Mouse (Mus musculus) heart, embryonic 16.5 days (tissue): ENCODE data around the gene Slc35f3. TPM values are rescaled to one million over a fixed set of nuclear protein-coding genes. Genes with fewer than 3 reads are reported as not detected.

Experiments
- ATAC-seq: fragments of 200-750 bp; cut with Nextera tagmentation; replicated peaks from 2 replicates; pipeline ENCODE4 v1.8.0; 2017; ENCODE audit warnings: moderate number of reproducible peaks; ENCODE audit not compliant: insufficient read depth, low FRiP score; ENCODE audit errors: extremely low read depth
- H3K27ac ChIP-seq: fragments of 300-500 bp; sonication (generic); 2 replicates; pipeline ENCODE4 v1.5.1; 2014; ENCODE audit warnings: mild to moderate bottlenecking, low read length, control low read depth, moderate library complexity
- H3K27me3 ChIP-seq: fragments of 300-500 bp; sonication (generic); 2 replicates; pipeline ENCODE4 v1.6.1; 2014; ENCODE audit warnings: low read length, mixed read lengths; ENCODE audit not compliant: control insufficient read depth, insufficient read depth
- H3K36me3 ChIP-seq: fragments of 300-500 bp; sonication (generic); 2 replicates; pipeline ENCODE4 v1.6.1; 2014; ENCODE audit not compliant: control insufficient read depth, insufficient read depth
- H3K4me1 ChIP-seq: fragments of 300-500 bp; sonication (generic); 2 replicates; pipeline ENCODE4 v1.6.1; 2014; ENCODE audit warnings: low read length, mixed read lengths; ENCODE audit not compliant: control insufficient read depth, insufficient read depth
- H3K4me2 ChIP-seq: fragments of 300-500 bp; sonication (generic); 2 replicates; pipeline ENCODE4 v1.6.1; 2014; ENCODE audit warnings: low read depth, mild to moderate bottlenecking, control low read depth, low read length
- H3K4me3 ChIP-seq: fragments of 300-500 bp; sonication (generic); 2 replicates; pipeline ENCODE4 v1.5.1; 2014; ENCODE audit warnings: mild to moderate bottlenecking, control low read depth, low read length
- H3K9ac ChIP-seq: fragments of 300-500 bp; sonication (generic); 2 replicates; pipeline ENCODE4 v1.6.1; 2014; ENCODE audit warnings: low read length, control low read depth
- H3K9me3 ChIP-seq: fragments of 300-500 bp; sonication (generic); replicated peaks from 2 replicates; pipeline ENCODE4 v1.6.1; 2016; ENCODE audit warnings: low read length; ENCODE audit not compliant: control insufficient read depth
- WGBS: fragments of 180-500 bp; shearing (Covaris S2); extraction: QIAGEN DNeasy Blood & Tissue Kit; methylation state at CpG from one replicate; pipeline ENCODE4 v1.1.7; 2014; 5-methylcytosine and 5-hydroxymethylcytosine counted together
- polyA plus RNA-seq: library from polyadenylated mRNA; unstranded; fragments of >200 nt; fragmentation: Nextera tagmentation; extraction: Ambion mirVana; gene quantifications from 2 replicates; pipeline ENCODE4 v1.2.1, GENCODE M21; 2015

Slc35f3 gene
- 0.06 TPM in 1 of 2 replicates, not detected in the other for polyA plus RNA-seq

- peak; percentile 49; the same call in 1 of the 2 replicates for ATAC-seq
- Histone ChIP-seq H3K27me3 (peaks cover 29% of the 10 kb centered on the region), H3K4me2 (peak within 1 kb of the TSS; percentile 92), H3K4me1 (no peaks in the 10 kb centered on the region), H3K9me3 (no peaks in the 10 kb centered on the region), H3K27ac (no peak within 1 kb of the TSS), H3K9ac (peak within 1 kb of the TSS; percentile 34), H3K4me3 (peak within 1 kb of the TSS; percentile 57), H3K36me3 (no peaks in the 10 kb centered on the region)
- 1% methylated on average over 71 of the region's 72 CpGs for WGBS
Measured at GRCm38 (mm10) chr8:126298296-126299093, at the start of gene Slc35f3. Gene Slc35f3, plus strand, starts transcription at chr8:126298558.

- Histone ChIP-seq H3K9ac (no peak overlapping the region), H3K9me3 (no peaks in the 10 kb centered on the region), H3K4me2 (no peak overlapping the region), H3K36me3 (no peaks in the 10 kb centered on the region), H3K27me3 (no peaks in the 10 kb centered on the region; the same call in 1 of the 2 replicates), H3K27ac (no peak overlapping the region), H3K4me1 (no peaks in the 10 kb centered on the region), H3K4me3 (no peak overlapping the region)
- ATAC-seq = no peak
- WGBS = 71% methylated on average over 4 of the region's 4 CpGs
Measured at GRCm38 (mm10) chr8:126250486-126250885, 47.9 kb upstream of the Slc35f3 start.

- peaks cover 10% of the 10 kb centered on the region for H3K27me3 ChIP-seq
- no peak overlapping the region for H3K4me3 ChIP-seq
- no peaks in the 10 kb centered on the region for H3K9me3 ChIP-seq
- no peaks in the 10 kb centered on the region for H3K36me3 ChIP-seq
- no peak overlapping the region for H3K4me2 ChIP-seq
- no peaks in the 10 kb centered on the region for H3K4me1 ChIP-seq
- 43% methylated on average over 9 of the region's 9 CpGs for WGBS
- H3K27ac ChIP-seq = no peak overlapping the region
- no peak for ATAC-seq
- H3K9ac ChIP-seq = no peak overlapping the region
Measured at GRCm38 (mm10) chr8:126256585-126257391, 41.6 kb upstream of the Slc35f3 start.

DNA sequence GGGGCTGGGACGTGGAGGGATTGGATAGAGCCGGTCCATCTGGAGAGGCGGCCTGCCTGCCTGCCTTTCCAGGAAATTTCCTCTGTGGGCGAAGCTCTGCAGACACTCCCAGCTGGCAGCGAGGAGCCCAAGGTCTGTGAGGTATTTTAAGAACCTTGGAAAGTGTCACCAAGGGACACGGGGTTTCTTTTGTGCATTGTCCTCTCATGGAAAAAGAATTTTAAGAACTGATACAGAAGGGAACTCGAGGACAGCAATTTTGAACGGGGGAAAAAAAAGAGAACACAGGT, 41.0 kb upstream of the Slc35f3 start:
- Histone ChIP-seq H3K9me3 (no peaks in the 10 kb centered on the region), H3K27ac (no peak overlapping the region), H3K4me3 (no peak overlapping the region), H3K4me1 (no peaks in the 10 kb centered on the region), H3K9ac (no peak overlapping the region), H3K27me3 (peaks cover 10% of the 10 kb centered on the region), H3K4me2 (no peak overlapping the region), H3K36me3 (no peaks in the 10 kb centered on the region)
- 44% methylated on average over 8 of the region's 8 CpGs for WGBS
- no peak for ATAC-seq

DNA sequence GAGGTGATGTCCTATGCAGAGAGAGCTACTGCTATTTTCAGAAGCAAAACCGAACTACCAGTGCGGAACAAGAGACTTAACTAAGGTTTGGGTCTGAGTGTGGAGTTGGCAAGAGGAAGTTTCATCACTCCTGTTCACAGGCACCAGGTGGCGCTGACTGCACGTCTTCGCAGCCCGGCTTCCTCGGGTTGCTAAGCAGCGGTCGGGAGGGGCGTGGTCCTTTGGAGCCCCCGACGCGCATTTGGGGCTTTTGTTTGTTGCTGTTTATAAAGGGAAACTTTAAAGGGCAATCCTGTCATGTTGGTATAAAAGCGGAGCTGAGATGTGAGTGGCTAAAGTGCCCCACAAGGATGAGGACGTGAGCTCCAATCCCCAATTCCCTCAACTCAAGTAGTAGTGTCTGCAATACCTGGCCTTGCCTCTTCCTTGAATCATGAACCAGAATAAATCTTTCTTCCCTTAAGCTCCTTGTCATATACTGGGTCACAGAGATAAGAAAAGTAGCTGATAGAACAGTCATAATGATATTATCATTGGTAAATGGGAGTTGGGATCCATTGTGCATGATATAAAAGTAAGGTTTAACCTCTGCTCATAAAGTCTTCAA, 40.1 kb upstream of the Slc35f3 start:
- H3K9ac ChIP-seq = no peak overlapping the region
- H3K27ac ChIP-seq = no peak overlapping the region
- H3K36me3 ChIP-seq = no peaks in the 10 kb centered on the region
- ATAC-seq = no peak
- H3K9me3 ChIP-seq = no peaks in the 10 kb centered on the region
- 3% methylated on average over 15 of the region's 15 CpGs for WGBS
- H3K4me2 ChIP-seq = peak overlapping the region; percentile 46; the same call in 1 of the 2 replicates
- H3K27me3 ChIP-seq = peaks cover 10% of the 10 kb centered on the region
- no peaks in the 10 kb centered on the region for H3K4me1 ChIP-seq
- H3K4me3 ChIP-seq = no peak overlapping the region

DNA sequence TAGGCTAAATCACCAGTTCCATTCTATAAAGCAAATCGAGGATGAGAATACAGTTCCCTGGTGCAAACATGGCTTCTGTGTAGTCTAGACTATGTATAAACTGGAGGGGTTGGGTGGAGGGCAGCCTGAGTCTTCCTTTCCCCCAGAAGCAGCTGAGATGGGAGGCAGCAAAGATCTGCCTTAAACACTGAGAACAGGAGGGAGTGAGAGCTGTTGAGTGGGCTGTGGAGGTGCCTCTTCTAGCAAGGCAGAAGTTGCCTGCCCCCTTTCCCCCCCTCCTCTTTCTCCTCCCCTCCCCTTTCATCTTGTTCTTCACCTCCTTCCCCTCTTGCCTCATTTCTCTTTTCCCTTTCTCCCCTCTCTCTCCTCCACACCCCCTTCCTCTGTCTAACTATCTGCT, 33.2 kb upstream of the Slc35f3 start:
- ATAC-seq = no peak
- H3K9ac ChIP-seq = no peak overlapping the region
- H3K4me3 ChIP-seq = no peak overlapping the region
- no peaks in the 10 kb centered on the region for H3K4me1 ChIP-seq
- no peaks in the 10 kb centered on the region for H3K9me3 ChIP-seq
- H3K27ac ChIP-seq = no peak overlapping the region
- WGBS = 81% methylated on average over 1 of the region's 1 CpGs
- H3K4me2 ChIP-seq = no peak overlapping the region
- H3K27me3 ChIP-seq = peaks cover 3% of the 10 kb centered on the region; the same call in 1 of the 2 replicates
- no peaks in the 10 kb centered on the region for H3K36me3 ChIP-seq

DNA sequence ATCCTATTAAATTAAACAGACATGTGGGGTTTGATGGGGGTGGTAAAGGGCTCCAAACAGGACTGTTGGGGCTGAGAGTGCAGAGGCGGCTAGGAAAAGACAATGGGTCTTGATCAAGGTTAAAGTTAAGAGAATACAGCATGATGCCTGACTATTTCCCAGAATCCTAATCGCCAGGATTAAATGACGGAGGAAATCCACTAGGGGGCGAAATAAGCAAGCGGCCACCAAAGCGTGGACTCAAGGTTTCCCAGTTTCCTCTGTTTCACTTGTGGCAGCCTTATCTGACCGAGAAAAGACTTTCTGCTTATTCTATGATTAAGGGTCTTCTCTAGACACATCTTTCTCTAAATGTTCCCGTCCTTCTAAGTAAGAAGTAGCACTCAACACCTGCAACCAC, 31.2 kb upstream of the Slc35f3 start:
- 17% methylated on average over 8 of the region's 8 CpGs for WGBS
- Histone ChIP-seq H3K9me3 (no peaks in the 10 kb centered on the region), H3K4me2 (no peak overlapping the region), H3K4me3 (no peak overlapping the region), H3K27ac (no peak overlapping the region), H3K36me3 (no peaks in the 10 kb centered on the region), H3K4me1 (no peaks in the 10 kb centered on the region), H3K9ac (no peak overlapping the region), H3K27me3 (peaks cover 3% of the 10 kb centered on the region; the same call in 1 of the 2 replicates)
- ATAC-seq = no peak

DNA sequence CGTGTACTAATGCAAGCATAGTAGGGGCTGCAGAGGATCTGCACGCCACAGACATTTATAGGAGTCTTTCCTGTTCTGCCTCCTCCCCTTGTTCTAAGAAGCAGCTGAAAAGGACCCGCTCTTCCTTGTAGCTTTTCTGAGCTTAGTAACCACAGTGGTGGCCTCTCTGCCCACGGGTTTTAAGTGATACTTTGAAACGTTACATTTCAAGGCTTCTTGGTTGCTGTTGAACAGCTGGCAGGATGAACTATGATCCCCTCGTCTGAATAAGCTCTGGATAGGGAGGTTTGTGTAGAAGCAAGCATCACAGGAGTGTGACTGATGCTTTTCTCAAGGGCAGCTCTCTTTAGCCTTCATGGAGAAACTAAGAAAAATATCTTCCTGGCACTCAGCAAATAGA, 28.6 kb upstream of the Slc35f3 start:
- Histone ChIP-seq H3K4me2 (no peak overlapping the region), H3K4me3 (no peak overlapping the region), H3K9me3 (no peaks in the 10 kb centered on the region), H3K27me3 (peaks cover 3% of the 10 kb centered on the region; the same call in 1 of the 2 replicates), H3K36me3 (no peaks in the 10 kb centered on the region), H3K9ac (no peak overlapping the region), H3K4me1 (no peaks in the 10 kb centered on the region), H3K27ac (no peak overlapping the region)
- WGBS = 46% methylated on average over 6 of the region's 6 CpGs
- ATAC-seq = no peak

DNA sequence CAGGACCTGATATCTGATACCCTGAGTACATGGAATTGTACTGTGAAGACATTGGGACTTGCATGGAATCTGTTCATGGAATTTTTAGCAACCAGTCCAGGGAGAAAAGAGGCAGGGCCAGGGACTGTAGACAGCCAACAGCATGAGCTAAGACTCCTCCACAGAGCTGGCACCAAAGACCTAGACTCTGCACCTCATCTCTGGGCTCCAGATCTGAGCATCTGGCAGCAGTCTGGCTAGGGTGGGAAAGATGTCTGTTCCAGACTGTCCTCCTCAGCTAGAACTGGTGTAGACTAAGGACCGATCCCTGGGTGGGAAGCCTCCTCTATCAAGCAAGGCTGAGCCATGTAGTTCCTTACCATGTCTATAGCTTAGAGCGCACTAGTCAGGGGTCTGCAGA, 25.9 kb upstream of the Slc35f3 start:
- Histone ChIP-seq H3K36me3 (no peaks in the 10 kb centered on the region), H3K9ac (no peak overlapping the region), H3K4me2 (no peak overlapping the region), H3K9me3 (no peaks in the 10 kb centered on the region), H3K27ac (no peak overlapping the region), H3K4me1 (no peaks in the 10 kb centered on the region), H3K27me3 (no peaks in the 10 kb centered on the region), H3K4me3 (no peak overlapping the region)
- no peak for ATAC-seq
- WGBS = 87% methylated on average over 2 of the region's 2 CpGs
